Mouse (Mus musculus) liver, embryonic 14.5 days (tissue): Measurements from ENCODE around the gene Aph1b. TPM values are rescaled to one million over a fixed set of nuclear protein-coding genes. Genes with fewer than 3 reads are reported as not detected.

ENCODE experiments used
- ATAC-seq: fragments of 200-750 bp; cut with Nextera tagmentation; 2 replicates; pipeline ENCODE4 v1.8.0; 2017; ENCODE audit warnings: moderate number of reproducible peaks, mild to moderate bottlenecking, moderate library complexity; ENCODE audit not compliant: insufficient read depth
- DNase-seq, 3 experiments: peaks; one replicate each; pipeline ENCODE4 v3.0.0-alpha.2; 2012 to 2013; ENCODE audit warnings: low read depth in 3 of 3, low spot score in 3 of 3
- H3K27ac ChIP-seq: fragments of 300-500 bp; sonication (generic); 2 replicates; pipeline ENCODE4 v1.5.1; 2014; ENCODE audit warnings: moderate library complexity, mild to moderate bottlenecking, control low read depth, inconsistent platforms
- H3K27me3 ChIP-seq: fragments of 300-500 bp; sonication (generic); 2 replicates; pipeline ENCODE4 v1.6.1; 2014; ENCODE audit warnings: mild to moderate bottlenecking, low read length, moderate library complexity; ENCODE audit not compliant: control insufficient read depth, insufficient read depth
- H3K36me3 ChIP-seq: fragments of 300-500 bp; sonication (generic); replicated peaks from 2 replicates; pipeline ENCODE4 v1.6.1; 2014; ENCODE audit warnings: low read depth; ENCODE audit not compliant: control insufficient read depth, insufficient read depth
- H3K4me1 ChIP-seq, 2 experiments: fragments of 200-500 bp in 1 of 2; fragments of 300-500 bp in 1 of 2; sonication (generic) in 1 of 2; replicated peaks; 2 replicates each; pipeline ENCODE4 v1.6.1; 2012 to 2014; ENCODE audit warnings: antibody characterized with exemption in 1 of 2, inconsistent platforms in 1 of 2, low read length in 1 of 2; ENCODE audit not compliant: control insufficient read depth in 2 of 2, insufficient read depth in 2 of 2
- H3K4me2 ChIP-seq: fragments of 300-500 bp; sonication (generic); 2 replicates; pipeline ENCODE4 v1.6.1; 2014; ENCODE audit warnings: low read depth, mild to moderate bottlenecking, control low read depth, moderate library complexity
- H3K4me3 ChIP-seq, 2 experiments: fragments of 200-500 bp in 1 of 2; fragments of 300-500 bp in 1 of 2; sonication (generic) in 1 of 2; 2 replicates each; pipeline ENCODE4 v1.5.1; 2012 to 2014; ENCODE audit warnings: low read depth in 2 of 2, low read length in 2 of 2, mild to moderate bottlenecking in 2 of 2, control low read depth in 1 of 2, inconsistent platforms in 1 of 2, moderate library complexity in 1 of 2; ENCODE audit not compliant: insufficient read depth in 1 of 2
- H3K9ac ChIP-seq: fragments of 300-500 bp; sonication (generic); replicated peaks from 2 replicates; pipeline ENCODE4 v1.6.1; 2014; ENCODE audit warnings: mild to moderate bottlenecking, control low read depth, moderate library complexity
- H3K9me3 ChIP-seq: fragments of 300-500 bp; sonication (generic); 2 replicates; pipeline ENCODE4 v1.6.1; 2016; ENCODE audit warnings: low read length, mixed read lengths; ENCODE audit not compliant: control insufficient read depth
- CTCF ChIP-seq: IDR thresholded peaks from 2 replicates; pipeline ENCODE4 v1.5.1; 2016; ENCODE audit warnings: antibody characterized with exemption, low read depth, control low read depth
- EP300 ChIP-seq: IDR thresholded peaks from 2 replicates; pipeline ENCODE4 v1.6.1; 2016; ENCODE audit warnings: antibody characterized with exemption, low read depth
- WGBS: fragments of 180-500 bp; shearing (Covaris S2); extraction: QIAGEN DNeasy Blood & Tissue Kit; methylation state at CpG from one replicate; pipeline ENCODE4 v1.1.7; 2014; ENCODE audit not compliant: insufficient replicate concordance; 5-methylcytosine and 5-hydroxymethylcytosine counted together
- polyA plus RNA-seq, 2 experiments: library from polyadenylated mRNA; depleted of rRNA in 1 of 2; stranded (reverse) in 1 of 2; unstranded in 1 of 2; fragments of >200 nt; fragmentation: Nextera tagmentation in 1 of 2; extraction: Ambion mirVana in 1 of 2; gene quantifications; 2 replicates each; pipeline versions ENCODE4 v1.2.1 to v1.2.3; 2012 to 2014

The Aph1b gene
- polyA plus RNA-seq, 2 experiments, result 0.46 to 1.3 TPM

- Histone ChIP-seq H3K9me3 (no peaks in the 10 kb centered on the region), H3K27me3 (no peaks in the 10 kb centered on the region), H3K4me2 (no peak overlapping the region), H3K9ac (no peak overlapping the region), H3K27ac (no peak overlapping the region), H3K4me1 (no peaks in the 10 kb centered on the region), H3K4me3 (no peak overlapping the region), H3K36me3 (no peaks in the 10 kb centered on the region)
- no peak for DNase-seq
- 73% methylated on average over 2 of the region's 2 CpGs for WGBS
- TF ChIP-seq CTCF (no peak), EP300 (no peak)
- no peak for ATAC-seq
Observed at GRCm38 (mm10) chr9:66744531-66744930, 50.8 kb downstream of the Aph1b start.

DNA sequence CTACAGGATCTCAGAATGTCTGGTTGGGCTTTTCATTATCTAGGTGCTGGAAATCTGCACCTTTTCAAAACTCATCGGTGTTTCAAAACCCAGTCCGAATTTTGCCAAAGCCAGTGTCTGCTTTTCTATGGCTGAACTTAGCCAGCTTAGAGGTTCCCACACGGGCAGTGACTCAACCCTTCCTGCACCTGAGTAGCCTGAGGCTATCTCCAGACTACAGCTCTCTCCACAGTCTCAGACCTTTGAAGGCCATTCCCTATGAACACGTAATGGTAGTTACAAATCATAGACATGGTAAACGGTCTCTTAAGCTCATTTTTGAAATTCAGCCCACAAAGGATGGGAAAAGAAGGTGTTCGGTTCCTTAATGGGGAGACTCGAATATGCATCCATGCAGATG lies 55.8 kb downstream of the Aph1b start:
- Histone ChIP-seq H3K27me3 (no peaks in the 10 kb centered on the region), H3K4me2 (no peak overlapping the region), H3K36me3 (no peaks in the 10 kb centered on the region), H3K9ac (no peak overlapping the region), H3K9me3 (no peaks in the 10 kb centered on the region), H3K27ac (no peak overlapping the region), H3K4me1 (peaks cover 0 to 2% of the 10 kb centered on the region in 2 experiments; a peak in 1 of 4 replicates), H3K4me3 (no peak overlapping the region)
- 60% methylated on average over 7 of the region's 7 CpGs for WGBS
- no peak for DNase-seq
- ATAC-seq, result no peak
- no peak for TF ChIP-seq CTCF
- TF ChIP-seq EP300, result no peak

GRCm38 (mm10) chr9:66736551-66736950 lies 58.7 kb downstream of the Aph1b start:
- TF ChIP-seq EP300 (no peak), CTCF (no peak)
- peaks cover 0 to 7% of the 10 kb centered on the region in 2 experiments; a peak in 2 of 4 replicates for H3K4me1 ChIP-seq
- ATAC-seq (no peak), DNase-seq (no peak)
- no peaks in the 10 kb centered on the region for H3K27me3 ChIP-seq
- 62% methylated on average over 2 of the region's 2 CpGs for WGBS
- no peaks in the 10 kb centered on the region for H3K36me3 ChIP-seq
- H3K27ac ChIP-seq, result no peak overlapping the region
- H3K4me3 ChIP-seq, result no peak overlapping the region
- H3K9me3 ChIP-seq, result no peaks in the 10 kb centered on the region
- no peak overlapping the region for H3K9ac ChIP-seq
- H3K4me2 ChIP-seq, result no peak overlapping the region

DNA sequence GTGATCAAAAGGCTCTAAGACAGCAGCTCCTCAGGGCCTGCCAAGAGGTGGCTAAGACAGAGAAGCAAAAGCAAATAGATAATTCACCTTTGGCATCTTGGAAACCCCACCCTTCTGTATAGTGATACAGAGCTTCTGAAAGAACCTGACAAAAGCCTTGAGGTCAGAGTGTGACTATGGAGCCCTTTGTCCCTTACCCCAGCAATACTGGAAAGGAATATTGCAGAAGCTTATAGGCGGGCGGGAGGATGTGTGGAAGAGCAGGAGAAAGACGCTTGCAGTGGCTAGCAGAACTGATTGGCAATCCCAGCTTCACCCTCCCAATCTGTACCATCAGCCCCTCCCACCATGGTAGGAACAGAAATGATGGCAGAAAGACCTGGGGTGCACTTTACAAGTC lies 59.3 kb downstream of the Aph1b start:
- no peak overlapping the region for H3K4me2 ChIP-seq
- no peaks in the 10 kb centered on the region for H3K9me3 ChIP-seq
- WGBS, result 69% methylated on average over 3 of the region's 3 CpGs
- H3K9ac ChIP-seq, result no peak overlapping the region
- no peaks in the 10 kb centered on the region for H3K27me3 ChIP-seq
- DNase-seq (no peak), ATAC-seq (no peak)
- H3K4me3 ChIP-seq, result no peak overlapping the region
- no peaks in the 10 kb centered on the region for H3K36me3 ChIP-seq
- TF ChIP-seq CTCF, result no peak
- TF ChIP-seq EP300, result no peak
- peaks cover 0 to 7% of the 10 kb centered on the region in 2 experiments; a peak in 2 of 4 replicates for H3K4me1 ChIP-seq
- no peak overlapping the region for H3K27ac ChIP-seq

DNA sequence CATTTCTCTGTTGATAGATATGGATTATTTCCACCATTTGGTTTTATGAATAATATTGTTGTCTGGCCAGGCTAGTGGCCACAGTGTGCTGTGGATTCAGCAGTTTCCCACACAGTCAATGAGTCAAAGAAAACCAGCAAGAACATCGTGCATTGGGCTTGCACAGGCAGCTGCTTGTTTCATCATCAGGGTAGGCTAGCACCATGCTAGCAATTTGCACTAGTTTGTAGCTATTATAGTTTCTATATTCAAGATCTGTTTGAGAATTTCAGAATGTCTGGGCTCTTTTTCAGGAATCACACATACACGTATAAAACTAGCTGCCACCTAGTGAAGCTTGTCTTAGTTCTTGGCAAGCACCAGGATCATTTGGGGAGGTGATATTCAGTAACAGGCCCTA lies 60.2 kb downstream of the Aph1b start:
- DNase-seq (no peak), ATAC-seq (no peak)
- Histone ChIP-seq H3K9ac (no peak overlapping the region), H3K4me3 (no peak overlapping the region), H3K9me3 (no peaks in the 10 kb centered on the region), H3K27me3 (no peaks in the 10 kb centered on the region), H3K4me2 (no peak overlapping the region), H3K4me1 (peaks cover 0 to 7% of the 10 kb centered on the region in 2 experiments; a peak in 2 of 4 replicates), H3K27ac (no peak overlapping the region), H3K36me3 (no peaks in the 10 kb centered on the region)
- TF ChIP-seq CTCF (no peak), EP300 (no peak)
- WGBS, result 71% methylated on average over 2 of the region's 2 CpGs
